Mouse (Mus musculus) forebrain, embryonic 16.5 days (tissue): ENCODE measurements around the gene Gnb1. TPM values are rescaled to one million over a fixed set of nuclear protein-coding genes. Genes with fewer than 3 reads are reported as not detected.

Experiments used
- ATAC-seq: fragments of 200-750 bp; cut with Nextera tagmentation; 2 replicates; pipeline ENCODE4 v1.8.0; 2017; ENCODE audit warnings: mild to moderate bottlenecking, moderate library complexity
- H3K27ac ChIP-seq: fragments of 300-500 bp; sonication (generic); 2 replicates; pipeline ENCODE4 v1.5.1; 2014; ENCODE audit warnings: low read length, control low read depth
- H3K27me3 ChIP-seq: fragments of 300-500 bp; sonication (generic); replicated peaks from 2 replicates; pipeline ENCODE4 v1.6.1; 2014; ENCODE audit warnings: low read length; ENCODE audit not compliant: control insufficient read depth, insufficient read depth
- H3K36me3 ChIP-seq: fragments of 300-500 bp; sonication (generic); 2 replicates; pipeline ENCODE4 v1.6.1; 2014; ENCODE audit not compliant: control insufficient read depth, insufficient read depth
- H3K4me1 ChIP-seq: fragments of 300-500 bp; sonication (generic); replicated peaks from 2 replicates; pipeline ENCODE4 v1.6.1; 2014; ENCODE audit warnings: low read length; ENCODE audit not compliant: control insufficient read depth, insufficient read depth
- H3K4me2 ChIP-seq: fragments of 300-500 bp; sonication (generic); 2 replicates; pipeline ENCODE4 v1.6.1; 2014; ENCODE audit warnings: mild to moderate bottlenecking, low read length, control low read depth
- H3K4me3 ChIP-seq: fragments of 300-500 bp; sonication (generic); replicated peaks from 2 replicates; pipeline ENCODE4 v1.5.1; 2014; ENCODE audit warnings: mild to moderate bottlenecking, low read length, control low read depth
- H3K9ac ChIP-seq: fragments of 300-500 bp; sonication (generic); replicated peaks from 2 replicates; pipeline ENCODE4 v1.6.1; 2014; ENCODE audit warnings: low read depth, low read length, control low read depth
- H3K9me3 ChIP-seq: fragments of 300-500 bp; sonication (generic); 2 replicates; pipeline ENCODE4 v1.6.1; 2016; ENCODE audit warnings: low read length; ENCODE audit not compliant: control insufficient read depth
- WGBS: fragments of 180-500 bp; shearing (Covaris S2); extraction: QIAGEN DNeasy Blood & Tissue Kit; methylation state at CpG from one replicate; pipeline ENCODE4 v1.1.7; 2014; 5-methylcytosine and 5-hydroxymethylcytosine counted together
- polyA plus RNA-seq: library from polyadenylated mRNA; unstranded; fragments of >200 nt; fragmentation: Nextera tagmentation; extraction: Ambion mirVana; gene quantifications from 2 replicates; pipeline ENCODE4 v1.2.1, GENCODE M21; 2015

The Gnb1 gene
- polyA plus RNA-seq, 1 experiment from 2014 or later = 1,158 TPM

DNA sequence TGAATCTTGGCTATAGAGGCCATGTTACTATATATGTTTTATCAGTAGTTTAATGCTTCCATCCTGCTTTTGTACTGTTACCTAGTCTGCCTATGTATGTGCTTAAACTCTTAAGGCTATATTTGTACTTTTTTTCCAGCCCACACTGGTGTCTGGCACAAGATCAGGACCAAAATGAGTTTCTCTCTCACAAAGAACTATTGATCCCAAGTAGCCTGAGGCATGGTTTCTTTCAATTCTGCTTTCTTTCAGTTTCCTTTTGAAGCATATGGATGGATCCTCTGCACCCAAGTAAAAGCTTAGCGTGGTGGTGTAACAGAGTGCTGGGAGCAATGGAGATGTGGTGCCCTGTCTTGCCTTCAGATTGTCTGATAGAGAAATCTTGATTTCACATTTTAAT, 19.8 kb downstream of the Gnb1 start:
- no peaks in the 10 kb centered on the region for H3K27me3 ChIP-seq
- no peak overlapping the region for H3K4me2 ChIP-seq
- H3K36me3 ChIP-seq = no peaks in the 10 kb centered on the region
- H3K27ac ChIP-seq = no peak overlapping the region
- no peak overlapping the region for H3K4me3 ChIP-seq
- ATAC-seq = no peak
- H3K9ac ChIP-seq = no peak overlapping the region
- no peaks in the 10 kb centered on the region for H3K9me3 ChIP-seq
- peaks cover 8% of the 10 kb centered on the region for H3K4me1 ChIP-seq
- 49% methylated on average over 1 of the region's 1 CpGs for WGBS

DNA sequence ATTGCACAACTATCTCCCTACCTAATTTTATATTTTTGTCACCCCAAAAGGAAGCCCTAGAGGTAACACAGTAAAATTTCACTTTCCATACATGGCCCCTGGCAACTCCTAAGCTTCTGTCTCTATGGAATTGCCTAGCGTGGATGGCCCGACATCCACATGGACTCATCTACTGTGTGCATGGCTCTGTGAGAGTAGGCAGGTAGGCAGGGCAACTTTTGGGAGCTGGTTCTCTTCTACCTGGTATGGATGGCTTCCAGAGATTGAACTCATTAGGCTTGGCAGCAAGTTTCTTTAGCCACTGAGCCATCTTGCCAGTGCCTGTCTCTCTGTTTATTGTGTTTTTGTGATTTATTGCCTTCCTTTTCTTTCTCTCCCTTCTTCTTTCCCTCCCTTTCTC, 23.6 kb downstream of the Gnb1 start:
- Histone ChIP-seq H3K36me3 (no peaks in the 10 kb centered on the region), H3K27ac (no peak overlapping the region), H3K4me1 (peaks cover 8% of the 10 kb centered on the region), H3K9ac (no peak overlapping the region), H3K4me3 (no peak overlapping the region), H3K4me2 (no peak overlapping the region), H3K27me3 (no peaks in the 10 kb centered on the region), H3K9me3 (no peaks in the 10 kb centered on the region)
- ATAC-seq = no peak
- 91% methylated on average over 2 of the region's 2 CpGs for WGBS

DNA sequence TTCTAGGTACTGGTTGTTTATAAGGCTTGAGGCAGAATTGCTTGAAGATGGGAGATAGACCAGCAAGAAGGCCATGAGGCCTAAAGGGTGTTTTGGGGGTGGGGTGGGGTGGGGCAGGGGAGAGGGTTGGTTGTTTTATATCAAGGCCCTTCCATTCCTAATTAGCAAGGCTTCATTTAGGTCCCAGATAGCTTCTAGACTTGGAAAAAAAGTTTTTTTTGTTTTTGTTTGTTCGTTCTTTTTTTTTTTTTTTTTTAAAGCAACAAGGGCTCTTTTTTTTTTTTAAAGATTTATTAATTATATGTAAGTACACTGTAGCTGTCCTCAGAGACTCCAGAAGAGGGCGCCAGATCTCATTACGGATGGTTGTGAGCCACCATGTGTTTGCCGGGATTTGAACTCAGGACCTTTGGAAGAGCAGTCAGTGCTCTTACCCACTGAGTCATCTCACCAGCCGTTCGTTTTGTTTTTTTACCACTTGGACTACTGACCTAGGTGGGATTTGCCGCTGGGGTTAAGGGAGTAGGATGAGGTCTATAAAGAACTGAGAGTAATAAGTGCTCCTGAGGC, 26.9 kb downstream of the Gnb1 start:
- no peak overlapping the region for H3K4me2 ChIP-seq
- H3K27ac ChIP-seq = no peak overlapping the region
- WGBS = 89% methylated on average over 7 of the region's 7 CpGs
- no peaks in the 10 kb centered on the region for H3K27me3 ChIP-seq
- no peaks in the 10 kb centered on the region for H3K9me3 ChIP-seq
- no peak overlapping the region for H3K4me3 ChIP-seq
- no peaks in the 10 kb centered on the region for H3K4me1 ChIP-seq
- no peak overlapping the region for H3K9ac ChIP-seq
- ATAC-seq = no peak
- no peaks in the 10 kb centered on the region for H3K36me3 ChIP-seq

DNA sequence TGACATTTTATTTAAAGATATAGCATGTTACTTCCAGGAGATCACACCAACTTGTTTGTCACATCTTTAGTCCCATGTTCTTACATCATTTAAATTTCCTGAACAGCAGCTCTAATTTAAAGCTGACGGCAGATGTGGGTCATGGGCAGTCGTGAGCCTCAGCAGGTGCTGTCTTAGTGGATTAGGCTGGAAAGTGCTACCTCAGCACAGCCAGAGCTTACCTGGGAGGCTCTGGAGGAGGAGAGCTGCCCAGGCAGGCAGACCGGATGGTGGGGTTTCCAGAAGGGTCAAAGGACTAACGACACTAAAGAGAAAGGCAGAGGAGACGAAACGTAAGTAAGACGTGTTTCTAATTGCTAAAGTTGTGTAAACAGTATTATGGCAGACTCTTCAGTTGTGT, 31.2 kb downstream of the Gnb1 start:
- Histone ChIP-seq H3K9me3 (no peaks in the 10 kb centered on the region), H3K27ac (no peak overlapping the region), H3K4me2 (no peak overlapping the region), H3K36me3 (0 out of 2 replicates have a peak, but pooled peaks cover 1% of the 10 kb centered on the region), H3K4me3 (no peak overlapping the region), H3K9ac (no peak overlapping the region), H3K4me1 (no peaks in the 10 kb centered on the region), H3K27me3 (no peaks in the 10 kb centered on the region)
- ATAC-seq = no peak
- 73% methylated on average over 7 of the region's 7 CpGs for WGBS

DNA sequence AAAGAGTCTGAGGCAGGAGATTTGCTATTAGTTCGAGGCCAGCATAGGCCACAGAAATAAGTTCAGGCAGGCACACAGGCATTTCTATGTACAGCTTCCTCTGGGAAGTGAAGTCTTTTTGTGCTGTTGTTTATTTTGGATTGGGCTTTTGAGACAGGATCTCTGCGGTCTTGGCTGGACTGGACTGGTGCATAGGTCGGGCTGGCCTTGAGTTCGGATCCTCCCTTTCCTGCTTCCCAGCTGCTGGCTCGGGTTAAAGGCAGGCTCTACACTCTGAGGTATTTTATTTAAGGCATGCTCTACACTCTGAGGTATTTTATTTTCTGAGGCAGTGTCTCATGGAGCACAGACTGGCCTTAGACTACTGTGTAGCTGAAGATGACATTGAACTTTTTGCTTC, 34.6 kb downstream of the Gnb1 start:
- Histone ChIP-seq H3K9me3 (no peaks in the 10 kb centered on the region), H3K4me2 (no peak overlapping the region), H3K4me1 (no peaks in the 10 kb centered on the region), H3K27ac (no peak overlapping the region), H3K36me3 (peaks cover 10% of the 10 kb centered on the region), H3K27me3 (no peaks in the 10 kb centered on the region), H3K4me3 (no peak overlapping the region), H3K9ac (no peak overlapping the region)
- ATAC-seq = no peak
- 90% methylated on average over 5 of the region's 5 CpGs for WGBS

DNA sequence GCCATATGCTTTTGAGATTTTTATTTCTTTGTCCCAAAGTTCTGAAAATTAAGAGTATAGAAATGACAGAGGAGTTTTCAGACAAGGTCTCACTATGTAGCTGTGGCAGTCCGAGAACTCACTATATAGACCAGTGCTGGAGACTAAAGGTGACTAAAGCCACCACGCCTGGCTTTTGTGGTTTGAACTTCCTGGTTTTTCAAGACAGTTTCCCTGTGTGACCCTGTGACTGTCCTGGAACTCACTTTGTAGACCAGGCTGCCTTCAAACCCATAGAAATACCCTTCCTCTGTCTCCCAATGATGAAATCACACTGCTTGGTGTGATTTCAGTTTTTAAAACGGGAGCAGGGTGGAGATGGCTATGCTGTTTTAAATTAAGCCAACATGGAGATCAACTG, 38.1 kb downstream of the Gnb1 start:
- H3K9me3 ChIP-seq = no peaks in the 10 kb centered on the region
- no peaks in the 10 kb centered on the region for H3K4me1 ChIP-seq
- H3K27ac ChIP-seq = no peak overlapping the region
- H3K4me2 ChIP-seq = no peak overlapping the region
- 89% methylated on average over 3 of the region's 3 CpGs for WGBS
- no peaks in the 10 kb centered on the region for H3K27me3 ChIP-seq
- no peak overlapping the region for H3K9ac ChIP-seq
- no peak overlapping the region for H3K4me3 ChIP-seq
- no peak for ATAC-seq
- H3K36me3 ChIP-seq = peaks cover 10% of the 10 kb centered on the region

DNA sequence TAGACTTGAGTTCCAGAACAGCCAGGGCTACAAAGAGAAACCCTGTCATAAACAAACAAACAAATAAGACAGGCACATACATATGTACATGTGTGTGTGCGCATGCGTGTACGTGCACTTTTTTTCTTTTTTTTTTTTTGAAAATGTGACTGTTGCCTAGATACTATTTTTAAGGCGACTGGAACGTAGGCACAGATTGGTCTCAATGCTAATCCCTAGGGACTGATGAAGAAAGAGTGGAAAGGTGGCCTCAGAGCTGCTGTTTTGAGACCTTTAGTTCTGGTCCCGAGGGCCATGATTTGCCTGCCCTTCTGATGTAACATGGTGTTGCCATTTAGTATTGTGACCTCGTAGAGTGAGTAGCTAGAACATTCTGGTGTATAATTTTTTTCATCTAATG, 58.8 kb downstream of the Gnb1 start:
- no peak for ATAC-seq
- no peak overlapping the region for H3K9ac ChIP-seq
- no peaks in the 10 kb centered on the region for H3K27me3 ChIP-seq
- H3K4me3 ChIP-seq = no peak overlapping the region
- no peaks in the 10 kb centered on the region for H3K4me1 ChIP-seq
- peaks cover 35% of the 10 kb centered on the region for H3K36me3 ChIP-seq
- H3K9me3 ChIP-seq = no peaks in the 10 kb centered on the region
- H3K4me2 ChIP-seq = no peak overlapping the region
- H3K27ac ChIP-seq = no peak overlapping the region
- WGBS = 90% methylated on average over 7 of the region's 7 CpGs

DNA sequence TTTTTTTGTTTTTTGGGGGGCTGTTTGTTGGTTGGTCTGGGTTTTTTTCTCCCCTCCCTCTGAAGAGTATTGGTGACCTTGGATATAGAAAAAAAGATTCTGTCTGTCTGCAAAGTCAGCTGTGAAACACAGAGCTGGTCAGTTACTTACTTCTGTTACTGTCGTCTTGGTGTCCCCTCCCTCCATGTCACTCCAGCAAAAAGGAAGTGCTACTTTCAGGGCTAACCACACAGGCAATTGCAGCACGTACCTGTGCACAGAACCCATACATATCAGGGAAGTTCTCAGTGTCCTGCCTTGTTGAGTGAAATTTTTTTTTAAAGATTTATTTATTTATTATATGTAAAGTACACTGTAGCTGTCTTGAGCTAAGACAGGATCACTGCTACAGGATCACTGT, 59.3 kb downstream of the Gnb1 start:
- H3K4me3 ChIP-seq = no peak overlapping the region
- H3K9ac ChIP-seq = no peak overlapping the region
- WGBS = 84% methylated on average over 2 of the region's 2 CpGs
- ATAC-seq = no peak
- H3K36me3 ChIP-seq = peaks cover 35% of the 10 kb centered on the region
- H3K27me3 ChIP-seq = no peaks in the 10 kb centered on the region
- H3K9me3 ChIP-seq = no peaks in the 10 kb centered on the region
- H3K27ac ChIP-seq = no peak overlapping the region
- H3K4me2 ChIP-seq = no peak overlapping the region
- no peaks in the 10 kb centered on the region for H3K4me1 ChIP-seq

DNA sequence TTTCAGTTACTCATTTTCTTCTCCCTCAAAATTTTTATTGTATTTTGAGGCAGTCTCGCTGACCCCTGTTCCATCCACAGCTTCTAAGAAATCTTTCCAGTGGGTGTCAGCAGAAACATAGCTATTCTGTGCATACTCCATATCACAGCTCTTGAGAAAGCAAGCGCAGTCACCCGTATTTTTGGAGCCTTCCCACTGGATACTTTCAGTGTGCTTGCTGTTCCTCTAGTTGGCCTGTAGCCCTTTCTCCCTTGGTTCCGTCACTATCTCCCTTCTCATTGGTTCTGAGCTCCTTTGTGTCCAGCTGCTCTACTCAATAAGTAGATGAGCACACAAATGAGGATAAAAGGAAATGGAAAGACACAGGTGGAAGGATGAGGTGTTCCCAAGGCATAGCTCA, 59.9 kb downstream of the Gnb1 start:
- WGBS = 94% methylated on average over 4 of the region's 4 CpGs
- peaks cover 36% of the 10 kb centered on the region for H3K36me3 ChIP-seq
- no peak overlapping the region for H3K9ac ChIP-seq

DNA sequence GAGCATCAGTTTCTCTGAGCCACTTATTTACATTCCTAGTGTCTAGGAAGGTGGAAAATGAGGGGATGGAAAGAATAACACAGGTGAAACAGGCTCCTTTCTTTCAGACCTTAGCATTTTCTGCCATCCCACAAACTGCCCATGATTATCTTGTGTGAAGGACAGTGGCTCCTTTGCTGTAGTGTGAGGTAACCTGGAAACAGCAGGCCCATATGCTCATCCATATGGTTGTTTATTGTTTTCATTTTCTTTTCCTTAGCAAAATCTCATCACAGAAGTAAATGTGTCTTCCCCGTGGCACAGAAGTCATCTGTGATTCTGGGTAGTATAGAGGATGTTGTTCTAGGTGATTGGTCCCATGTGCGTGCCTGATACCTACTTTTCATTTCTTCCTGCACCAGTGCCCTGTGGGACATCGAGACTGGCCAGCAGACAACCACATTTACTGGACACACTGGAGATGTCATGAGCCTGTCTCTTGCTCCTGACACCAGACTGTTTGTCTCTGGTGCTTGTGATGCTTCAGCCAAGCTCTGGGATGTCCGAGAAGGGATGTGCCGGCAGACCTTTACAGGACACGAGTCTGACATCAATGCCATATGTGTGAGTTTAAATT, 61.9 kb downstream of the Gnb1 start:
- H3K27ac ChIP-seq = no peak overlapping the region
- WGBS = 92% methylated on average over 6 of the region's 6 CpGs
- H3K36me3 ChIP-seq = peaks cover 42% of the 10 kb centered on the region
- H3K4me2 ChIP-seq = no peak overlapping the region
- no peak for ATAC-seq
- H3K4me1 ChIP-seq = no peaks in the 10 kb centered on the region
- no peaks in the 10 kb centered on the region for H3K9me3 ChIP-seq
- no peak overlapping the region for H3K4me3 ChIP-seq
- H3K27me3 ChIP-seq = no peaks in the 10 kb centered on the region
- H3K9ac ChIP-seq = no peak overlapping the region

More for the DNA sequence above, 59.9 kb downstream of the Gnb1 start:
- ATAC-seq = no peak
- H3K9me3 ChIP-seq = no peaks in the 10 kb centered on the region
- H3K4me1 ChIP-seq = no peaks in the 10 kb centered on the region
- no peaks in the 10 kb centered on the region for H3K27me3 ChIP-seq
- H3K4me2 ChIP-seq = no peak overlapping the region
- no peak overlapping the region for H3K4me3 ChIP-seq
- no peak overlapping the region for H3K27ac ChIP-seq
